Comparison of ENCODE assay signal across 8 mouse cellular contexts in genomic region chr4:94978590-94979499, GRCm38 (mm10). TPM values are rescaled to one million over a fixed set of nuclear protein-coding genes. Genes with fewer than 3 reads are reported as not detected.
DNase-seq lines count a peak whose midpoint lies in the region; ATAC-seq lines count a peak whose summit lies in the region.

Mysm1 (minus strand) TSS chr4:94979100.

- peak within 1 kb of the TSS; percentile 85 for H3K4me2 ChIP-seq in forebrain, embryonic 14.5 days (ENCODE audit: low read length)
- H3K4me2 ChIP-seq in neural tube, embryonic 15.5 days = peak within 1 kb of the TSS; percentile 76

- H3K4me3 ChIP-seq in forebrain, embryonic 14.5 days (ENCODE audit: low read depth, low read length) = peak within 1 kb of the TSS; percentile 84
- peak within 1 kb of the TSS; percentile 93 for H3K4me3 ChIP-seq in neural tube, embryonic 15.5 days (replicated peaks)

- peaks cover 13% of the 10 kb centered on the region for H3K36me3 ChIP-seq in forebrain, embryonic 14.5 days (ENCODE audit: control insufficient read depth, insufficient read depth, low read length)
- peaks cover 8% of the 10 kb centered on the region for H3K36me3 ChIP-seq in neural tube, embryonic 15.5 days

- peaks cover 8% of the 10 kb centered on the region for H3K4me1 ChIP-seq in forebrain, embryonic 14.5 days (ENCODE audit: control insufficient read depth, insufficient read depth, low read length)
- peaks cover 20% of the 10 kb centered on the region for H3K4me1 ChIP-seq in neural tube, embryonic 15.5 days

- DNase-seq in ES-CJ7 (ENCODE audit: low read depth, low spot score) = peak; percentile 89
- peak; percentile 90 for DNase-seq in cerebellum, adult 11 months
- DNase-seq in forebrain, embryonic 14.5 days (ENCODE audit: low spot score) = peak; percentile 95
- peak; percentile 96 for DNase-seq in heart, postnatal 14 days
- peak; percentile 93 for DNase-seq in layer of hippocampus, adult 11-12 months (ENCODE audit: low spot score)
- DNase-seq in lung, adult 18-20 months = peak; percentile 92 to 94
- peak; percentile 92 for DNase-seq in testis, postnatal 14 days (ENCODE audit: low spot score)

- under 1% methylated on average over 69 of the region's 69 CpGs for WGBS in forebrain, embryonic 14.5 days
- under 1% methylated on average over 67 of the region's 69 CpGs for WGBS in neural tube, embryonic 15.5 days

- ATAC-seq in forebrain, embryonic 14.5 days = peak; percentile 100
- peak; percentile 100 for ATAC-seq in neural tube, embryonic 15.5 days (ENCODE audit: low FRiP score)

- H3K27ac ChIP-seq in forebrain, embryonic 14.5 days (ENCODE audit: low read depth, low read length) = peak within 1 kb of the TSS; percentile 82
- peak within 1 kb of the TSS; percentile 96 for H3K27ac ChIP-seq in neural tube, embryonic 15.5 days (replicated peaks)

- intact Hi-C loops in heart, postnatal 14 days (cut with DNase I) = no loop called here

- no peaks in the 10 kb centered on the region for H3K9me3 ChIP-seq in forebrain, embryonic 14.5 days (replicated peaks; ENCODE audit: control insufficient read depth, low read length)
- no peaks in the 10 kb centered on the region for H3K9me3 ChIP-seq in neural tube, embryonic 15.5 days (replicated peaks)

- peak within 1 kb of the TSS; percentile 95 for H3K9ac ChIP-seq in forebrain, embryonic 14.5 days (ENCODE audit: low read length)
- peak within 1 kb of the TSS; percentile 93 for H3K9ac ChIP-seq in neural tube, embryonic 15.5 days (replicated peaks)

- H3K27me3 ChIP-seq in forebrain, embryonic 14.5 days (replicated peaks; ENCODE audit: control insufficient read depth, insufficient read depth, low read length) = no peaks in the 10 kb centered on the region
- no peaks in the 10 kb centered on the region for H3K27me3 ChIP-seq in neural tube, embryonic 15.5 days (replicated peaks)

RNA-seq across cellular contexts. Expression of gene Mysm1, which starts in this region (rescaled TPM):
- 18.7 and 23.6 TPM in 2 replicates for polyA plus RNA-seq in forebrain, embryonic 14.5 days (2014; fragmentation: Nextera tagmentation; extraction: Ambion mirVana)
- 10 to 100 TPM; 10.3 to 18.2 TPM for total RNA-seq in heart, postnatal 14 days (2021)
- 24.4 and 25.5 TPM in 2 replicates for polyA plus RNA-seq in neural tube, embryonic 15.5 days (2015; fragmentation: Nextera tagmentation; extraction: Ambion mirVana)

Comparison
In these comparisons a context has a peak if more than half of its experiments do, and no peak if none do; other contexts are left out.
1. Peak in every context shown above with its lines: DNase-seq, ATAC-seq, H3K4me3 ChIP-seq and H3K27ac ChIP-seq.